Mouse (Mus musculus) CH12.LX (cell line): Measurements from ENCODE around the gene Efcab2. TPM values are rescaled to one million over a fixed set of nuclear protein-coding genes. Genes with fewer than 3 reads are reported as not detected.

ENCODE experiments used
- DNase-seq: peaks from one replicate; pipeline ENCODE4 v3.0.0-alpha.2; 2013; ENCODE audit errors: extremely low read depth
- H3K27ac ChIP-seq: 2 replicates; pipeline ENCODE4 v1.5.1; 2012; ENCODE audit warnings: low read depth, mild to moderate bottlenecking, control low read depth, moderate library complexity; ENCODE audit not compliant: insufficient read depth
- H3K27me3 ChIP-seq: replicated peaks from 2 replicates; pipeline ENCODE3; 2012; ENCODE audit warnings: inconsistent platforms
- H3K36me3 ChIP-seq, 2 experiments: replicated peaks in 1 of 2; 2 replicates each; pipeline versions ENCODE3 to v1.6.1; 2012; ENCODE audit warnings: inconsistent platforms in 1 of 2, low read length in 1 of 2, mild to moderate bottlenecking in 1 of 2, mixed read lengths in 1 of 2, moderate library complexity in 1 of 2; ENCODE audit not compliant: control insufficient read depth in 1 of 2, insufficient read depth in 1 of 2
- H3K4me1 ChIP-seq, 2 experiments: 2 replicates each; pipeline ENCODE4 v1.6.1; 2012; ENCODE audit warnings: inconsistent platforms in 1 of 2, moderate library complexity in 1 of 2; ENCODE audit not compliant: insufficient read depth in 2 of 2, control insufficient read depth in 1 of 2
- H3K4me2 ChIP-seq: 2 replicates; pipeline ENCODE4 v1.6.1; 2012; ENCODE audit warnings: low read depth, mild to moderate bottlenecking, control low read depth; ENCODE audit not compliant: poor library complexity, insufficient read depth, severe bottlenecking
- H3K4me3 ChIP-seq, 3 experiments: fragments of 150-350 bp in 1 of 3; sonication (generic) in 1 of 3; replicated peaks in 1 of 3; 2 replicates each; pipeline versions ENCODE3 to v1.5.1; 2011 to 2012; ENCODE audit warnings: low read depth in 2 of 3, low read length in 2 of 3, mild to moderate bottlenecking in 2 of 3, moderate library complexity in 2 of 3, control low read depth in 1 of 3, improper control_type of control experiment in 1 of 3, inconsistent platforms in 1 of 3, mixed read lengths in 1 of 3; ENCODE audit not compliant: poor library complexity in 1 of 3
- H3K79me2 ChIP-seq: replicated peaks from 2 replicates; pipeline ENCODE4 v1.6.1; 2012; ENCODE audit warnings: mild to moderate bottlenecking, moderate library complexity; ENCODE audit not compliant: control insufficient read depth, poor library complexity, insufficient read depth, severe bottlenecking; ENCODE audit errors: extremely low read depth
- H3K9ac ChIP-seq: 2 replicates; pipeline ENCODE4 v1.6.1; 2012; ENCODE audit warnings: low read depth, mild to moderate bottlenecking, control low read depth, moderate library complexity; ENCODE audit not compliant: insufficient read depth
- H3K9me3 ChIP-seq: replicated peaks from 2 replicates; pipeline ENCODE3; 2012; ENCODE audit warnings: low read length, inconsistent platforms, mixed read lengths
- CHD1 ChIP-seq: IDR thresholded peaks from 2 replicates; pipeline ENCODE4 v1.6.1; 2012; ENCODE audit warnings: low read depth, low read length, improper control_type of control experiment, inconsistent platforms
- CHD2 ChIP-seq: IDR thresholded peaks from 2 replicates; pipeline ENCODE4 v1.6.1; 2011; ENCODE audit warnings: low read length, improper control_type of control experiment
- CTCF ChIP-seq, 2 experiments: IDR thresholded peaks in 1 of 2; conservative IDR thresholded peaks in 1 of 2; 2 replicates each; pipeline ENCODE4 v1.5.1; 2011 to 2012; ENCODE audit warnings: low read depth in 2 of 2, low read length in 2 of 2, improper control_type of control experiment in 1 of 2, inconsistent platforms in 1 of 2, mild to moderate bottlenecking in 1 of 2, moderate library complexity in 1 of 2
- E2F4 ChIP-seq: IDR thresholded peaks from 2 replicates; pipeline ENCODE4 v1.6.1; 2011; ENCODE audit warnings: low read depth, low read length, improper control_type of control experiment; ENCODE audit not compliant: insufficient replicate concordance
- ELF1 ChIP-seq: IDR thresholded peaks from 2 replicates; pipeline ENCODE4 v1.6.1; 2014; ENCODE audit warnings: low read depth, mild to moderate bottlenecking, inconsistent platforms, low read length, improper control_type of control experiment
- GABPA ChIP-seq: IDR thresholded peaks from 2 replicates; pipeline ENCODE4 v1.6.1; 2012; ENCODE audit warnings: low read depth, low read length, improper control_type of control experiment, inconsistent platforms; ENCODE audit not compliant: insufficient replicate concordance
- HCFC1 ChIP-seq: IDR thresholded peaks from 2 replicates; pipeline ENCODE4 v1.6.1; 2012; ENCODE audit warnings: low read depth, mild to moderate bottlenecking, inconsistent platforms, low read length, improper control_type of control experiment
- IRF4 ChIP-seq: IDR thresholded peaks from 2 replicates; pipeline ENCODE4 v1.6.1; 2014; ENCODE audit warnings: low read depth, mild to moderate bottlenecking, inconsistent platforms, low read length, improper control_type of control experiment
- MXI1 ChIP-seq: IDR thresholded peaks from 2 replicates; pipeline ENCODE4 v1.6.1; 2011; ENCODE audit warnings: mild to moderate bottlenecking, low read depth, low read length, improper control_type of control experiment
- MYC ChIP-seq: IDR thresholded peaks from 2 replicates; pipeline ENCODE4 v1.6.1; 2011; ENCODE audit warnings: low read depth, mild to moderate bottlenecking, improper control_type of control experiment, low read length
- PAX5 ChIP-seq: IDR thresholded peaks from 2 replicates; pipeline ENCODE4 v1.6.1; 2012; ENCODE audit warnings: low read length, inconsistent platforms, mixed read lengths
- RAD21 ChIP-seq: IDR thresholded peaks from 2 replicates; pipeline ENCODE4 v1.6.1; 2011; ENCODE audit warnings: low read depth, mild to moderate bottlenecking, low read length, improper control_type of control experiment, moderate library complexity
- SIN3A ChIP-seq: IDR thresholded peaks from 2 replicates; pipeline ENCODE4 v1.6.1; 2012; ENCODE audit warnings: low read length, improper control_type of control experiment, inconsistent platforms
- TBP ChIP-seq: conservative IDR thresholded peaks from 2 replicates; pipeline ENCODE4 v1.6.1; 2011; ENCODE audit warnings: low read depth, low read length, improper control_type of control experiment
- TCF12 ChIP-seq: IDR thresholded peaks from 2 replicates; pipeline ENCODE4 v1.6.1; 2014; ENCODE audit warnings: low read depth, mild to moderate bottlenecking, inconsistent platforms, low read length, improper control_type of control experiment
- ZKSCAN1 ChIP-seq: IDR thresholded peaks from 2 replicates; pipeline ENCODE4 v1.6.1; 2012; ENCODE audit warnings: low read depth, inconsistent platforms, low read length, improper control_type of control experiment, borderline replicate concordance
- ZNF384 ChIP-seq: IDR thresholded peaks from 2 replicates; pipeline ENCODE4 v1.6.1; 2012; ENCODE audit warnings: low read depth, low read length, improper control_type of control experiment, inconsistent platforms
- dilution Hi-C: fragments of 300-500 bp; cut with MboI; formaldehyde crosslinking; loops from 2 replicates; pipeline ENCODE4 v1.14.3; 2020; ENCODE audit warnings: low sequenced_read_pairs; ENCODE audit not compliant: extremely low pct_unique_long_range_greater_than_20kb, extremely low pct_ligation_motif_present
- in situ Hi-C: fragments of 300-500 bp; cut with MboI; formaldehyde crosslinking; loops from 3 replicates; pipeline ENCODE4 v1.14.3; 2019; ENCODE audit warnings: low sequenced_read_pairs, low pct_ligation_motif_present, low pct_unique_long_range_greater_than_20kb, mixed read lengths
- polyA plus RNA-seq: library from polyadenylated mRNA; unstranded; fragments of >175 nt; gene quantifications from 2 replicates; pipeline ENCODE4 v1.2.1, GENCODE M21; 2012; ENCODE audit warnings: low read depth; ENCODE audit not compliant: insufficient read length
- total RNA-seq, 2 experiments: library from RNA; depleted of rRNA; stranded (reverse); fragments of 300-350 nt in 1 of 2; fragments of >200 nt in 1 of 2; gene quantifications; 2 replicates each; pipeline ENCODE4 v1.2.3; 2012 to 2014

Efcab2 gene
- total and polyA plus RNA-seq, 3 experiments: 1.2 to 3.2 (median 1.8) TPM

- H3K4me1 ChIP-seq: peaks cover 9 to 25% of the 10 kb centered on the region in 2 experiments; a peak in 3 of 4 replicates
- H3K79me2 ChIP-seq: peaks cover 3% of the 10 kb centered on the region; the same call in 1 of the 2 replicates
- H3K9ac ChIP-seq: peak overlapping the region; percentile 79
- H3K36me3 ChIP-seq: no peaks in the 10 kb centered on the region
- H3K9me3 ChIP-seq: no peaks in the 10 kb centered on the region
- in situ Hi-C loops (no loop called here), dilution Hi-C loops (no loop called here)
- TF ChIP-seq MYC (0 out of 2 replicates have a peak, but pooled peaks have one; percentile 8), IRF4 (no peak), CHD2 (peak; percentile 74), MXI1 (peak; percentile 61), TBP (peak; percentile 51; the same call in 1 of the 2 replicates), TCF12 (peak; percentile 3; the same call in 1 of the 2 replicates), CHD1 (0 out of 2 replicates have a peak, but pooled peaks have one; percentile 33), ELF1 (no peak; the same call in 1 of the 2 replicates)
- peak overlapping the region; percentile 63 for H3K4me2 ChIP-seq
- H3K27me3 ChIP-seq: no peaks in the 10 kb centered on the region
- peak; percentile 65 for DNase-seq
- H3K27ac ChIP-seq: peak overlapping the region; percentile 6; the same call in 1 of the 2 replicates
- peak overlapping the region; percentile 60 to 71 (median 65) for H3K4me3 ChIP-seq
These were observed 36.6 kb upstream of the Efcab2 start for GRCm38 (mm10) chr1:178369272-178369651.

DNA sequence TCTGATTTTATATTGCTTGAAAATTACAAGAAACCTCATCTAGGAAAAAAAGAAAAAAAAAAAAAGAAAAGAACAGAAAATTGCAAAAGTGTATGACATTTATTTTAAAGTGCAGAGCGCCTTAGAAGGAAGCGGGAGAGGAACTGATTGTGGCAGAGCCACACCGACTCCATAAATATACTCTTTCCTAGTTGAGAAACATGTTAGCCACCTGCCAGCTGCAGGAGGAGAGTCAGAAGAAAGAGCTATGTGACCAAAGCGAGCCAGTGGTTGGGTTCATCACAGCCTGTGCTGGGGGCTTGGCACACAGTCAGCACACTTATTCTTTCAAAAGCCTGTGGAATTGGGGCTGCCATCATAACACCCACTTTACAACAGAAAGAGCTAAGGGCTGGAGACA is 33.2 kb upstream of the Efcab2 start:
- Histone ChIP-seq H3K9me3 (no peaks in the 10 kb centered on the region), H3K4me1 (peaks cover 9 to 36% of the 10 kb centered on the region in 2 experiments; a peak in 3 of 4 replicates), H3K27ac (no peak overlapping the region), H3K36me3 (no peaks in the 10 kb centered on the region), H3K79me2 (peaks cover 3% of the 10 kb centered on the region; the same call in 1 of the 2 replicates), H3K9ac (no peak overlapping the region), H3K4me3 (no peak overlapping the region), H3K4me2 (no peak overlapping the region), H3K27me3 (no peaks in the 10 kb centered on the region)
- in situ Hi-C loops: no loop called here
- dilution Hi-C loops: no loop called here
- TF ChIP-seq SIN3A: no peak
- no peak for TF ChIP-seq ZKSCAN1
- no peak for TF ChIP-seq PAX5
- no peak for TF ChIP-seq E2F4
- TF ChIP-seq HCFC1: no peak
- no peak for TF ChIP-seq GABPA
- no peak for TF ChIP-seq CTCF (conservative IDR thresholded peaks at IDR 0.05 in 1 of 2, IDR thresholded peaks at IDR 0.05 in 1 of 2; ENCODE audit: low read depth in 2 of 2, low read length in 2 of 2)
- TF ChIP-seq MXI1: no peak
- TF ChIP-seq RAD21: no peak
- no peak for TF ChIP-seq ELF1
- TF ChIP-seq ZNF384: no peak
- no peak for DNase-seq
